Mouse (Mus musculus) layer of hippocampus, adult 11-12 months (tissue): ENCODE data around the gene March7.

Experiments
- DNase-seq: peaks from one replicate; pipeline ENCODE4 v3.0.0; 2022; ENCODE audit warnings: low spot score

March7 gene

GRCm38 (mm10) chr2:60214683-60215082 is 5.0 kb downstream of the March7 start:
- DNase-seq, result no peak

- DNase-seq, result no peak
These were observed 7.0 kb downstream of the March7 start for GRCm38 (mm10) chr2:60216547-60217153.

- DNase-seq, result no peak
These were observed 7.9 kb downstream of the March7 start for GRCm38 (mm10) chr2:60217620-60218019.

DNA sequence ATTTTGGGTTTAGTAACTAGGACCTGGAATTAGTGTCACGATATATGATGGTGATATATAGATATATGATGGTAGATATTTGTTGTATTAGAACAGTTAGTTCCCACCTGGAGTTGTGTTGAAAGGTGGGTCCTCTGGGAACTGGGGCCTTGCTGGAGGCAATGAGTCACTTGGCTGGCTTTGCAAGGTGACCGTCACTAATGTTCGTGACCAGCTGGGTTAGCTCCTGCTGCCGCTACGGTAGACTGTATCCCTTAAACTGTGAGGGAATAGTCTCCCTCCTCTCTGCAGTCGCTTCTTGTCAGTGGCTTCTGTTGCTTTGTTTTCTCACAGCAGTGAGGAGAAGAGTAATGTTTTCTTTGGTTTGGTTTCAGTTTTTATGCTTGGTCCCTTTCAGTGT is 11.5 kb downstream of the March7 start:
- no peak for DNase-seq

GRCm38 (mm10) chr2:60221954-60222353 is 12.3 kb downstream of the March7 start:
- no peak for DNase-seq

- DNase-seq, result no peak
These were observed 13.8 kb downstream of the March7 start for GRCm38 (mm10) chr2:60223489-60223888.

DNA sequence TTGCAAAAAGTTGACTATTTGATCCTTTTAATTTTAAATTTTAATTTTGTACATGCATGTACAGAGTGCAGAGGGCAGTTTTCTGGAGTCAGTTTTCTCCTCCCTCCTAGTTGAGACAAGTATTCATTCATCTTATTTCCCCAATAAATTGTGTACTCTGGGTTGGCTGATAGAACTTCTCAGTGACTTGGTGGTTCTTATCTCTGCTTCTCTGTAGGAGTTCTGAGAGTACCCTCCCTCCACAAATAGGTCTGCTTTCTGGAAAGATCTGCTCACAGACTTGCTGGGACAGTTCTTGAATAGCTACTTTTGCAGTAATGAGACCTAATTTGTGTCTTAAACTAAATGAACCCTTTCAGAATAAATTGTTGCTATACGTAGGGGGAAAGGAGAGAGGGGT is 18.8 kb downstream of the March7 start:
- no peak for DNase-seq

- no peak for DNase-seq
These were observed 20.7 kb downstream of the March7 start for GRCm38 (mm10) chr2:60230361-60230760.

GRCm38 (mm10) chr2:60233147-60233546 is 23.5 kb downstream of the March7 start:
- DNase-seq, result no peak

GRCm38 (mm10) chr2:60234506-60234905 is 24.8 kb downstream of the March7 start:
- DNase-seq, result no peak

- DNase-seq, result no peak
These were observed 43.1 kb downstream of the March7 start for GRCm38 (mm10) chr2:60252782-60253181.

- DNase-seq, result no peak
These were observed 43.8 kb downstream of the March7 start for GRCm38 (mm10) chr2:60253506-60253905.

GRCm38 (mm10) chr2:60256751-60257150 is 47.1 kb downstream of the March7 start:
- DNase-seq, result no peak

DNA sequence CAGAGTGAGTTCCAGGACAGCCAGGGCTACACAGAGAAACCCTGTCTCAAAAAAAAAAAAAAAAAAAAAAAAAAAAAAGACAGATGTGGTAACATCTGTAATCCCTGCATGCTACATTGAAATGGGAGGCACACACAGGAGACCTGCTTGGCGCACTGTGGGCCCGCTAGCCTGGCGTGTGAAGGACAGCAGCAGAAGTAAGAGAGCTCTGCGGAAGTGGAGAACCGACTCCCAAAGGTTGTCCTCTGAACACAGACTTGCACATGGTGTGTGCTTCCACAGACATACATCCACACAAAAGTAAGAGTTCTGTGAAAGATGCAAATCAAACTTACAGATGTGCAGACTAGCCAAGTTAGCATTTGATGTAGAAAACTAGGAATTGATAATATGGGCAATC is 49.5 kb downstream of the March7 start:
- no peak for DNase-seq

DNA sequence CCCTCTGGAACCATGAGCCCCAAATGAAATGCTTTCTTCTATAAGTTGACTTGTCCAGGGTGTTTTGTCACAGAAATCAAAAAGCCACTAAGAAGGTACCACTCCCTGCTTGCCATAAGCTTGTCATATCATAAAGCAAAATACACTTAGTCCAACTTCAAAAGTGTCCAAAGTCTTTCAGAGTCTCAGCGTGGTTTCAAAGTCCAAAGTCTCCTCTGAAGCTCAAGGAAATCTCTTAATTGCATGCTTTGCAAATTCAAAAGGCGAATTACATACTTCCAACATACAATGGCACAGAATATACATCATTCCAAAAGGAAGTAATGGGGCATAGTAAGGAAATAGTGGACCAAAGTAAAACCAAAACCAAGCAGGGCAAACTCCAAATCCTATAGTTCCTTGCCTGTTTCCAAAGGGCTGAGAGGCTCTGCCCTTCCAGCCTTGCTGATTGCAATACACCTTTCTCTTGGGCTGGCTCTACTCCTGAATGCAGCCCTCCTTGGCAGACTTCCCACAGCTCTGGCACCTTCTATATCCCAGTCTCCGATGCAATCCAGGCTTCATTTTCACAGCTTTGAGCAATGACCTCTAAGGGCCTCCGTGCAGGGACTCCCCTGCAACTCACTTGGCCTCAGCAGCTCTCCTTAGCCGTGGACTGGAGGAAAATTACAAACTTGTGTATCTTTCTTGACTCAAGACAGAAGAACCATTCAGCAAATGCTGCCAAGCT is 51.1 kb downstream of the March7 start:
- no peak for DNase-seq

- DNase-seq, result no peak
These were observed 57.9 kb downstream of the March7 start for GRCm38 (mm10) chr2:60267567-60267966.

GRCm38 (mm10) chr2:60269856-60270479 is 60.3 kb downstream of the March7 start:
- no peak for DNase-seq

DNA sequence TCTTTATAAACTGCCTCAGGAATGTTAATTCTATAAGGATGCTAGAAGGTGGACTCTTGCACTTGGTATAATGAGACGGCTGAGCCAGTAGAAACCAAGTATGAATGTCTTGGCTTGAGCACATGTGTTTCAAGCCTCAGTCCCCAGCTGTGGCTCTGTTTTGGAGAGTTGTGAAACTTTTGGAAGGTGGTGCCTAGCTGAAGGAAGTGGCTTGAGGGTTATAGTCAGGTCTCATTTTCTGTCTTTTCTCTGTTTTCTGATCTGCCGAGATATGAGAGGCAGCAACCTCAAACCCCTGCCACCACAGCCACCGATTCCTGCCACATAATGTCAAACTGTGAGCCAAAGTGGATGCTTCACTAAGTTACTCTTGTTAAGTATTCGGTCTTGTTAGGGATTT is 68.9 kb downstream of the March7 start:
- no peak for DNase-seq

- DNase-seq, result no peak
These were observed 72.9 kb downstream of the March7 start for GRCm38 (mm10) chr2:60282625-60283024.

DNA sequence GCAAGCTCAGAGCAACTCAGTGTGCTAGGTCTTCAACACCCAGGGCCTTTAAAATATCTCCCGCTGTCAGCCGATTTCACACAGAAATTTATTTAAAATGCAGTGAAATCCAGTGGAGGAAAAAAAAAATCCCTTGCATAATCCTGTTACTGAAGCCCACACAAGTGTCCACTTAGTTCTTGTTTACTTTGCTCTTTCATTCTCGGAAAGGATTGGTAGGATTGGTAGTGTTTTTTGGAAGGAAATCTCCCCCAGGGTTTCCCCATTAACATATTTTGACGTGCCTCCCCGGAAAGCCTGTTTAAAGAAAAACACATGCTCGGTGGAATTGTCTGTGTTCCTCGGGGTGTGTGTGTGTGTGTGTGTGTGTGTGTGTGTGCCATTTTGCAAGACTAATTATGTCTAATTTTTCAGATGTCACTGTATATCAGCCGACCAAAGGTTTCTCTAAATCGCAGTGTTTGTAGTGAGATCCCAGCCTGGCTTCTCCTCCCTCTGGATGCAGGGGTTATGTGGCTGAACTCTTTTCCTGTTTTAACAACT is 73.6 kb downstream of the March7 start:
- no peak for DNase-seq

GRCm38 (mm10) chr2:60283751-60284466 is 74.2 kb downstream of the March7 start:
- DNase-seq, result peak; percentile 62

GRCm38 (mm10) chr2:60284467-60284821 is 74.8 kb downstream of the March7 start, which contains the start of gene Cd302:
TSS of gene Cd302 (minus strand) at chr2:60284488.
- DNase-seq, result no peak
